Mouse (Mus musculus): ENCODE results near the gene Synpo2. TPM values are rescaled to one million over a fixed set of nuclear protein-coding genes. Genes with fewer than 3 reads are reported as not detected.

Gene Synpo2
- polyA plus RNA-seq, 1 experiment from 2014 or later = 1.5 TPM

GRCm38 (mm10) chr3:123176366-123177334 is 59.3 kb downstream of the Synpo2 start:
- Histone ChIP-seq H3K27me3 (no peaks in the 10 kb centered on the region), H3K9ac (replicated peaks) (no peak overlapping the region), H3K9me3 (no peaks in the 10 kb centered on the region), H3K4me1 (replicated peaks) (no peaks in the 10 kb centered on the region), H3K4me2 (replicated peaks) (no peak overlapping the region), H3K4me3 (replicated peaks) (no peak overlapping the region), H3K36me3 (no peaks in the 10 kb centered on the region), H3K27ac (no peak overlapping the region)
- ATAC-seq = no peak
- 86% methylated on average over 19 of the region's 19 CpGs for WGBS

DNA sequence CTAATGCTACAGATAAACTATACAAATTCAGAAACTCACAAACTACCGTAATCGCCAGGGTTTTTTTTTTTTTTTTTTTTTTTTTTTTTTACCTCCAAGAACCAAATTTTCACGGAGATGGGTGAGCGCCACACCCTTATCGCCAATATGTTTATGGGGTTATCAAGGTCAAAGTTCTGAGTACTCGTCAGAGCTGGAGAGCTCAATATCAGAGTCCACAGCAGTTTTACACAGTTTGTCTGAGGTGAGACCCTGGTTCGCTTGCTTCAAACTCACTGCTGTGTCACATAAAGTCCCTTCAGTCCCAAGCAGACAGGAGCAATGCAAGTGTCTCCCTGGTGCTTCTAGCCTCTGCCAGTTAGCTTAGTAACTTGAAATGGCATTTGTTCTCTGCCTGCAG is 60.8 kb downstream of the Synpo2 start:
- no peak overlapping the region for H3K27ac ChIP-seq
- no peaks in the 10 kb centered on the region for H3K36me3 ChIP-seq
- ATAC-seq = no peak
- H3K4me3 ChIP-seq (replicated peaks) = no peak overlapping the region
- H3K9me3 ChIP-seq = no peaks in the 10 kb centered on the region
- H3K4me2 ChIP-seq (replicated peaks) = no peak overlapping the region
- no peaks in the 10 kb centered on the region for H3K4me1 ChIP-seq (replicated peaks)
- 94% methylated on average over 7 of the region's 7 CpGs for WGBS
- no peaks in the 10 kb centered on the region for H3K27me3 ChIP-seq
- H3K9ac ChIP-seq (replicated peaks) = no peak overlapping the region

DNA sequence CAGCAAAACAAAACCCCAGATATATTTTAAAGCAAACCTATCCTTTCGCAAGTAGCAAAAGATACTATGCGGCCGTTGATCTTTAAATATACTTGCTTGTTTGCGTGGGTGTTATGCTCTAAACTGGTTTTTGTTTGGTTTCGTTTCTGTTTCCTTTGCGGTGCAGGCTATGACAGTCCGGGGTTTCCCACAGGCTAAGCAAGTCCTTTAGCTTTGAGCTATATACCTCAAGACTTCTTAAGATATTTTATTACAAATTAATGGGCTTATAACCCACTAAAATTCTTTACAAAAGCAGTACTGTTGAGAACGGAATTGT is 61.6 kb downstream of the Synpo2 start:
- Histone ChIP-seq H3K4me1 (replicated peaks) (no peaks in the 10 kb centered on the region), H3K36me3 (no peaks in the 10 kb centered on the region), H3K9ac (replicated peaks) (no peak overlapping the region), H3K9me3 (no peaks in the 10 kb centered on the region), H3K4me2 (replicated peaks) (no peak overlapping the region), H3K27ac (no peak overlapping the region), H3K4me3 (replicated peaks) (no peak overlapping the region), H3K27me3 (no peaks in the 10 kb centered on the region)
- WGBS = 97% methylated on average over 8 of the region's 8 CpGs
- ATAC-seq = no peak

- Histone ChIP-seq H3K4me2 (replicated peaks) (no peak overlapping the region), H3K9ac (replicated peaks) (no peak overlapping the region), H3K36me3 (no peaks in the 10 kb centered on the region), H3K4me1 (replicated peaks) (no peaks in the 10 kb centered on the region), H3K9me3 (no peaks in the 10 kb centered on the region), H3K27me3 (no peaks in the 10 kb centered on the region), H3K27ac (no peak overlapping the region), H3K4me3 (replicated peaks) (no peak overlapping the region)
- ATAC-seq = no peak
- 86% methylated on average over 21 of the region's 21 CpGs for WGBS
Measured at GRCm38 (mm10) chr3:123173553-123174378, 62.2 kb downstream of the Synpo2 start.

DNA sequence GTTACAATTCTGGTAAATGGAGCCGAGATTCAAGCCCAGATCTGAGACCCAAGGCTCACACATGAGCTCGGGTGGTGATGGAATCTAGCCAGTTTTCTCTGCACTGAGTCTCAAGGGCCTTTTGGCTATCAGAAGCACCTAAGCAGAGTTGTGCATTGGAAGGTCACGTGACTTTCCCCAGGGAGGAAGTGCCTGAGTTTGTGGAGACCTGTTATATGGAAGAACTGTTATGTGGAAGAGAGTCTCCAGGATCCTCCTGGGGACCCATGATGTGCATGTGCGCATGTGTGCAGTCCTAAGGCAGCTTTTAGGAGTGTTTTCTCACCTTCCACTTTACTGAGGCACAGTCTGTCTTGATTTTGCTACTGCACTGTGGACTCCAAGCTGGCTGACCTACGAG is 63.8 kb downstream of the Synpo2 start:
- Histone ChIP-seq H3K9ac (replicated peaks) (no peak overlapping the region), H3K36me3 (no peaks in the 10 kb centered on the region), H3K4me3 (replicated peaks) (no peak overlapping the region), H3K4me2 (replicated peaks) (no peak overlapping the region), H3K27me3 (no peaks in the 10 kb centered on the region), H3K9me3 (no peaks in the 10 kb centered on the region), H3K27ac (no peak overlapping the region), H3K4me1 (replicated peaks) (no peaks in the 10 kb centered on the region)
- WGBS = 85% methylated on average over 5 of the region's 5 CpGs
- ATAC-seq = no peak

- ATAC-seq = no peak
- Histone ChIP-seq H3K4me2 (replicated peaks) (no peak overlapping the region), H3K4me3 (replicated peaks) (no peak overlapping the region), H3K4me1 (replicated peaks) (no peaks in the 10 kb centered on the region), H3K27me3 (no peaks in the 10 kb centered on the region), H3K27ac (no peak overlapping the region), H3K9ac (replicated peaks) (no peak overlapping the region), H3K36me3 (no peaks in the 10 kb centered on the region), H3K9me3 (no peaks in the 10 kb centered on the region)
- WGBS = 74% methylated on average over 4 of the region's 4 CpGs
Measured at GRCm38 (mm10) chr3:123169398-123169797, 66.6 kb downstream of the Synpo2 start.

DNA sequence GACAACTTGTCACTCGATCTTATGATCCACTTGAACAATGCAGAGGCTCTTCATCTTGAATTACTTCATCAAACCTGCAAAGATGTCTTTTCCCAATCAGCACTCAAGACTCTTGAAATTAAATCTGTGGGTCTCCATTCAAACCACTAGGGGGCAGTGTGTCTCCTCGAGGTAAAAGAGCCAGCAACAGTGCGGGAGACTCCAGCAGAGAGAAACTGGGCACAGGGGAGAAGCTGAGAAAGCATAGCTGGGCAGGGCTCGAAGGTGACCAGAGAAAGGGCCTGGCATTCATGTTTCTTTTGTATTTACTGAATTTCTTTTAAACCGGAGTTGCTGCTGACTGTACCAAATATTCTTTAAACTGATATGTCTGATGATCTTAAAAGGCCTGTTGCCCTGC is 67.1 kb downstream of the Synpo2 start:
- ATAC-seq = no peak; the same call in 1 of the 2 replicates
- no peak overlapping the region for H3K27ac ChIP-seq
- no peak overlapping the region for H3K4me3 ChIP-seq (replicated peaks)
- H3K36me3 ChIP-seq = no peaks in the 10 kb centered on the region
- WGBS = 5% methylated on average over 5 of the region's 5 CpGs
- H3K27me3 ChIP-seq = no peaks in the 10 kb centered on the region
- H3K4me1 ChIP-seq (replicated peaks) = no peaks in the 10 kb centered on the region
- no peak overlapping the region for H3K9ac ChIP-seq (replicated peaks)
- no peaks in the 10 kb centered on the region for H3K9me3 ChIP-seq
- H3K4me2 ChIP-seq (replicated peaks) = no peak overlapping the region

DNA sequence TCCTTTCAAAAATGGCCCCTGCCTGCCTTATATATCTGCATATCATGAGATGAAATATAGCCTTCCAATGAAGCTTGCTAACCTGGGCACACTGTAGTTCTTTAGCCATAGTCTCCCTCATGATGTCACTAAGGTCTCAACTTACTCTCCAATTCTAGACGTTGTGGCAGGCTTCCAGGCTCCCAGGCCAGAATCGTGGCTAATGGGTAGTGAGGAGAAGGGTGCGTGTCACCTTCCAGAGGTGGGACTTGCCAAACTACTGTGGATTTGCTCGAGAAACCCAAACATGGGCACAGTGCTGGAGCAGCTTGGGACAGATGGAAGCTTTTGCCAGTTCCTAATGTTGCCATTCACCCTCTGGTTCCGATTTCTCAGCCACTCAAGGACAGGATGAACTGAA is 69.5 kb downstream of the Synpo2 start:
- no peak overlapping the region for H3K4me2 ChIP-seq (replicated peaks)
- H3K4me1 ChIP-seq (replicated peaks) = peaks cover 10% of the 10 kb centered on the region; the same call in 1 of the 2 replicates
- ATAC-seq = no peak
- no peak overlapping the region for H3K4me3 ChIP-seq (replicated peaks)
- H3K27me3 ChIP-seq = no peaks in the 10 kb centered on the region
- H3K36me3 ChIP-seq = no peaks in the 10 kb centered on the region
- no peak overlapping the region for H3K27ac ChIP-seq
- 75% methylated on average over 5 of the region's 5 CpGs for WGBS
- no peaks in the 10 kb centered on the region for H3K9me3 ChIP-seq
- H3K9ac ChIP-seq (replicated peaks) = no peak overlapping the region

DNA sequence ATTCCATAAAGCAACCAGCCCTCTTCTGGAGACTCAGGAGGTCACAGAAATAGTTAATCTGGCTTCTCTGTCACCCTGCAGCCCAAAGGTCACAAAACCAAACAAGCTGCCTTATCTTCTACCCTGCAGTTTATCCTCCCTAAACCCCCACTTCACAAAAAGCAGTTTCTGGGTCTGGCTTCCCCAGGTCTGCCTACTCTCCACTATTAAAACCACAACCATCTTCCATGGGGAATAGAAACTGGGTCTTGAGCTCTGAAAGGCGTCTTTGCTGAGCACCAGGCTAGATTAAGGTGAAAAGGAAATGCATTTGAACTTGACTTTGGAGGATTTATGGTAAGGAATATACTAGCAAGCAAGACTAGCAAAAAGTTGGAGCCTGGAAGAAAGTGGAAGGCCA is 71.8 kb downstream of the Synpo2 start:
- no peak overlapping the region for H3K4me2 ChIP-seq (replicated peaks)
- H3K9ac ChIP-seq (replicated peaks) = no peak overlapping the region
- 60% methylated on average over 1 of the region's 1 CpGs for WGBS
- no peaks in the 10 kb centered on the region for H3K9me3 ChIP-seq
- no peak for ATAC-seq
- H3K4me3 ChIP-seq (replicated peaks) = no peak overlapping the region
- no peaks in the 10 kb centered on the region for H3K36me3 ChIP-seq
- H3K27ac ChIP-seq = no peak overlapping the region
- no peaks in the 10 kb centered on the region for H3K27me3 ChIP-seq
- H3K4me1 ChIP-seq (replicated peaks) = peaks cover 10% of the 10 kb centered on the region; the same call in 1 of the 2 replicates

DNA sequence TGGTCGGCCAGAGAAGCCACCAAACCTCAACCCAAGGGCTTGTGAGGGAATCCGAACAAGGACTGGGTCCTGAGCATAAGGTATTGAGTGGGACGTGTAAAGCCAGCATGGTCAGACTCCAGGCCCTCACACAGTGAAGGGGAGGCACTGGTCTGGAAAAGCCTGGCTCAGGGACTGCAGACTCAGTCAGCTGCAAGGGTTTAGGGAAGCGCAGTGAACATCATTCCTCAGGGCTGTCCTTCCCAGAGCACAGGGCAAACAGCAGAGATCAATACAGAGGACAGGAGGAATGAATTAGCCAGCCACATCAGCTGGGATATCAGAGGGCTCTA is 72.8 kb downstream of the Synpo2 start:
- Histone ChIP-seq H3K9ac (replicated peaks) (no peak overlapping the region), H3K4me3 (replicated peaks) (no peak overlapping the region), H3K27ac (no peak overlapping the region), H3K36me3 (no peaks in the 10 kb centered on the region), H3K4me2 (replicated peaks) (no peak overlapping the region), H3K27me3 (no peaks in the 10 kb centered on the region), H3K4me1 (replicated peaks) (peaks cover 10% of the 10 kb centered on the region; the same call in 1 of the 2 replicates), H3K9me3 (no peaks in the 10 kb centered on the region)
- 34% methylated on average over 4 of the region's 4 CpGs for WGBS
- ATAC-seq = no peak

DNA sequence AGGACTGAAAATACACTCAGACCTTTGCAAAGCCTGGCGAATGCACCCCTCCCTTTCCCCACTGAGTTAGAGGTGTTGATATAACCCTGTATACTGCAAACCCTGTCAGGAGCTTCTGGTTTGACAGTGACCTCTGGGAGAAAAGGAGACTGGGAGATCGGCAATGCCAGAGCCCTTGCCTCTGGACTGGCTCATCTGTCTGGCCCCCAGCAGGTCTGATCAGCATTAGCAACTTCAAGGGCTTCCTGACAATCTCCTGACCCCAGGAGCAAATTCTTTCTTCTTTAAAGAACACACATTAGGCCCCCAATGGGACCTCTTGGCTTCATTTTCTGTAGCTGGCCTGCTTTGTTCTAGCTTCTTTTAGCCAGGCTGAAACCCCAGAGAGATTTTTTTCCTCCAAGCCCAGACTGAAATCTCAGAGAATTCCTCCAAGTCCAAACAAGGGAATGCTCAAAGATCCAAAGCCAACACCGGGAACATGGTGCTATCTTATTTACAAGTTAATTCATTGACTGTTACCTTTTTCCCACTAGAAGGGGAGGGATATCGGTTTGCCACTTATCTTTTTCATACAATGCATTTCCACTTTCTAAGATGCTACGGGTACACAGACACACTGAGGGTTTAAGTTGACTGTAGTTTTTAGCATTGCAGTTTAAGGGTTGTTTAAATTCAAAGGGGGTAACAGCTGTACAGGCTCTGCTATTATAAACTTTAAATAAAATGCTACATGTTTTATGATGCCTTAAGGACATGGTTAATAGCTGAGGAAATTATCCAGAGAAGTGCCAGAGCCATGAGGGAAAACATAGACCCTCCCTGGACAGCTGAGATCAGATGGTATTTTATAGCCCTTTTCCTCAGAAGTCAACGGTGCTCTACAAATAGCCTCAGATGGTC is 73.4 kb downstream of the Synpo2 start:
- ATAC-seq = no peak

More for the DNA sequence above, 73.4 kb downstream of the Synpo2 start:
- H3K9me3 ChIP-seq = no peaks in the 10 kb centered on the region
- no peaks in the 10 kb centered on the region for H3K27me3 ChIP-seq
- no peak overlapping the region for H3K4me2 ChIP-seq (replicated peaks)
- H3K4me1 ChIP-seq (replicated peaks) = peaks cover 10% of the 10 kb centered on the region; the same call in 1 of the 2 replicates
- H3K36me3 ChIP-seq = no peaks in the 10 kb centered on the region
- no peak overlapping the region for H3K27ac ChIP-seq
- H3K9ac ChIP-seq (replicated peaks) = no peak overlapping the region
- H3K4me3 ChIP-seq (replicated peaks) = no peak overlapping the region
- WGBS = 37% methylated on average over 6 of the region's 6 CpGs

Measured in midbrain, embryonic 13.5 days (tissue).